Mouse (Mus musculus): Measurements from ENCODE around the gene Man1a.

The Man1a gene

GRCm38 (mm10) chr10:54013143-54013791 lies 63.1 kb downstream of the Man1a start:
- DNase-seq = no peak

GRCm38 (mm10) chr10:54009154-54009553 lies 67.3 kb downstream of the Man1a start:
- peak; percentile 8 to 37 for DNase-seq

- DNase-seq = no peak
Observed at GRCm38 (mm10) chr10:54006868-54007267, 69.5 kb downstream of the Man1a start.

DNA sequence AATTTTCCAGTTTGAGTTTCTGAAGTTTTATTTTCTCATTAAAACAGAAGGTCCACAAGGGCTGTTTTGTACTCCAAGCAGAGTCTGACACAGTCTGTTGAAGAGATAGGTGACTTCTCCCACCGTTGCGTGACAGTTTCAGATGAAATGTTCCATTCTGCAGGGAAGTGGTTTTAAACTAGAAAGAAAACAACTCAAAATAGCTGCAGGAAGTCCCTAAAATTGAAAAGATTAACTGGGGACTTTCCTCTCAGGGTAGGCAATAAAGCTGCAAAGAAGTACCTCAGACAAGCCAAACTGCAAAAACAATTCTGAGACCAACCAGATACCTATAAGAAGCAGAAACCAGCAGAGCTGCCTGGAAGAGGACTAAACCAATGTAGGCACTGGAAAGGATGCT lies 70.6 kb downstream of the Man1a start:
- DNase-seq = no peak

DNA sequence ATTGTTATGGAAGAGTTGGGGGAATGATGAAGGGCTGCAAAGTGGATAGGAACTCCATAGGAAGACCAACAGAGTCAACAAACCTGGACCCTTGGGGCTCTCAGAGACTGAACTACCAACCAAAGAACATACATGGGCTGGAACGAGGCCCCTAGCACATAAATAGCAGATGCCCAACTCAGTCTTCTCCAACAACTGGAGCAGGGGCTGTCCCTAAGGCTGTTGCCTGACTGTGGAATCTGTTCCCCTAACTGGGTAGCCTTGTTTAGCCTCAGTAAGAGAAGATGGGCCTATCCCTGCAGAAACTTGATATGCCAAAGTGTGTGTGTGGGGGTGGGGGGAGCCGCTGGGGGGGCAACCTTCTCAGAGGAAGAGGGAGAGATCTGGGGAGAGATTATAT lies 73.5 kb downstream of the Man1a start:
- no peak for DNase-seq

DNA sequence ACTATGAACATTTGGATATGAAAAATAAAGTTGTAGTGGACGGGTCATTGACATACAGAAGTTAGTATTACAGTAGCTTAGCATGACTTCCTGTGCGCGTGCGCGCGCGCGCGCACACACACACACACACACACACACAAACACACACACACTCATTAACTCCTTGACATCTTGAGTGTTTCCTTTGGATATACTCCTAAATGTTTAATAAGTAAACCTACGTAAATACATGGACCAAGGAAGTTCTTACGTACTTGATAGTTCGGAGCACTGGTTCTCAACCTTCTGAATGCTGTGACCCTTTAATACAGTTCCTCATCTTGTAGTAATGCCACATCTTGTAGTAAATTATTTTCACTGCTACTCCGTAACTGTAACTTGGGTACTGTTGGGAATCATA lies 79.1 kb downstream of the Man1a start:
- DNase-seq = no peak

- DNase-seq = no peak
Observed at GRCm38 (mm10) chr10:53996216-53996615, 80.2 kb downstream of the Man1a start.

- DNase-seq = no peak
Observed at GRCm38 (mm10) chr10:53994591-53994990, 81.8 kb downstream of the Man1a start.

- DNase-seq = no peak
Observed at GRCm38 (mm10) chr10:53990434-53990833, 86.0 kb downstream of the Man1a start.

GRCm38 (mm10) chr10:53984894-53985293 lies 91.5 kb downstream of the Man1a start:
- DNase-seq = no peak

- DNase-seq = no peak
Observed at GRCm38 (mm10) chr10:53984086-53984485, 92.3 kb downstream of the Man1a start.

- no peak for DNase-seq
Observed at GRCm38 (mm10) chr10:53978647-53979046, 97.8 kb downstream of the Man1a start.

GRCm38 (mm10) chr10:53974180-53974579 lies 102.2 kb downstream of the Man1a start:
- no peak for DNase-seq

DNA sequence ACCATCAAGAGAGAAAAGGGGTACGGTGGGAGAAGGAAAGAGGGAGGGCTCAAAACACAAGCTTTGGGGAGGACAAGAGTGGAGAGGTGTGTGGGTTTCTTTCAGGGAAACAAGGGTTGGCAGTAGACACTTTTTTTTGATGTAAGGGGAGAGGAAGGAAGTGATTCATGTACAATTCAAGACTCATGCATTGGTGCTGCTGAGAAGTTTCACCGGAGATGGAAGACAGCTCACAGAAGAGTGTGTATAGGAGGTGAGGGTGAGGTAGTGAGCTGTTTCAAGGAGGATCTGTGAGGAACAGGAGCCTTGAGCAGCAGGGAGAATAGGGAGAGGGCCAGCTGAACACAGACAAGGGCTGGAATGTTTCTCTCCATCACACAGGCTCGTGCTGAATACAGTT lies 116.7 kb downstream of the Man1a start:
- no peak for DNase-seq

- DNase-seq = no peak
Observed at GRCm38 (mm10) chr10:53941597-53941996, 134.8 kb downstream of the Man1a start.

GRCm38 (mm10) chr10:53938199-53938598 lies 138.2 kb downstream of the Man1a start:
- DNase-seq = no peak

DNA sequence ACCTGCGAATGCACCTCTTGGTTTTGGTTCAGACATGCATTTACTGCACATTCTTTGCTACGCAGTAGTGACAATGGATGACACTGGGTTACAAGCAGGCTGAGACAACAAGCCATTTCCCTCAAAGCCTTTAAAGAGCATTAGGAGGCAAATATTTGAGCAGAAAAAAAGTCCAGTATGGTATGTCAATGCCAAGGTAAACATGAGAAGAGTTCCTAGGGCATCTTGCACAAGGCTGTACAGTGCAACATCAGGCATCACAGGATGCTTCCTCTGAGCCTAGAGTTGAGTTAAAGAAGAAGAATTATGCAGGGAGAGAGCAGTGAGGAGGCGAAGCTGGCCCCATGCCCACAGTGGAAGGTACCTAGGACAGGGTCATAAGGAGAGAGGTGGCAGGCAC lies 140.3 kb downstream of the Man1a start:
- DNase-seq = no peak

DNA sequence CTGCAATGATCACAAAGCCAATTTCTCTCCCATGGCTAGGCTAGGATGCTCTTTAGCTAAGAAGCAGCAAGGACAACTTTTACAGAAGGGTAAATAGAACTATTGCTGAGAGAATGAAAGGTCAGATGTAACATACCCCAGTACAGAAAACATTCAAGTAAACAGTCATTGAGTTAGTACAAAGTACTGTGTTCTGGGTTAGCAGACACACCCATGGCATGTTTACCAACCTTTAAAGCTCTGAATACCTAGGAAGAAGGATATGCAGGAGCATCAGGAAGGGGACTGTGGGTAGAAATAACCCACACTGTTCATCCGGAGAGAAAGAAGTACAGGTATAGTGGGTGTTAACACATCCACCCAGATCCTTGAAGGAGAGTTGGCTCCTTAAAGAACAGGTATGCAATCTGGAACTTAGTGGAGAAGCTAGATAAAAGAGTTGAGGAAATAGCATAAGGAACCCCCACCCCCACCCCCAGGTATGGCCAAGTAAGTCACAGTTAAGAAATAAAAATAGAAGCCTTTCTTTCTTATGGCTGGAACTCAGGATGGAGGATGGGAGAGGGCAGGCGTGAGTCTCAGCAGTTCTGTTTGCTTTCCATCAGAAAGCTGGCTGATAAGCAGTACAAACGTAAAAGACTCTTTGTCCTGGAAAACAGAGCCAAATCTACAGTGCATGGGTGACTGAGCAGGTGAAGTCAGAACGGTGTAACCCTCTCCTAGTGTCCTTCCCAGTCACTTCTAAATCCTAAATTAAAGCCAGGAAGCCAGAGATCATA lies 146.5 kb downstream of the Man1a start:
- DNase-seq = no peak

- no peak for DNase-seq
Observed at GRCm38 (mm10) chr10:53927904-53928303, 148.5 kb downstream of the Man1a start.

DNA sequence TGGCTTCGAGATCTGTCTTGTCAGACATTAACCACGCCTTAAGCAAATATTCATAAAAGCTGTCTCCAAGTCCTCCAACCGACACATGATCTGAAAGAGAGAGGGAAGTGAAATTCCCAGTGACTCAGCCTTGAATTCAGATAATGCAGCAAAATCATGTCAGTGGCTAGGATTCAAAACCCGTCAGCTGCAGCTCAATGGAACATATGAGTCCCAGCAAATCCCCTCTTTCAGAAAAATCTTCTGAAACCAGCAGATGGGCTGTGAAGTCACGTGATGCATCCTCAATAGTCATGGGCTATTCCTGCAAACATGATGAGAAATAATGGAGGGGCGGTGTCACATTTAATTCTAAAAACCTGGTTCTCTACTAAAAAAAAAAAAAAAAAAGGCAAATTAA lies 151.0 kb downstream of the Man1a start:
- DNase-seq = no peak

- DNase-seq = no peak
Observed at GRCm38 (mm10) chr10:53922236-53922635, 154.2 kb downstream of the Man1a start.

DNA sequence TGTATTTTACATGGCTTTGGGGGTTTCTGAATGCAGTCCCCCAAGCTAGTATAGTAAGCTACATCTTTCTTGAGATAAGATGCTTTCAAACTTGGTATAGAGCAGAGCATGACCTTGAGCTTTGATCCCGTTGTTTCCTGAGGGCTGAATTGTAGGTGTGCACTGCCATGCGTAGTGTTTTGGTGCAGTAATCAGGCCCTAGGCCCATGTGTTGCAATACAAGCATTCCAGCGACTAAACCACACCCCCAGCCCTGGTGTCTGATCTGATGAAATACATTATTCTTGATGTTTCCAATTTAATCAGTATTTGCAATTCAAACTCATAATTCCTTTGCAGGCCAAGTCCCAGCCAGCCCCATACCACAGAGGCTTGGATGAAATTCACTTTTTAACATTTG lies 158.9 kb downstream of the Man1a start:
- no peak for DNase-seq

GRCm38 (mm10) chr10:53915719-53916118 lies 160.7 kb downstream of the Man1a start:
- DNase-seq = no peak

- no peak for DNase-seq
Observed at GRCm38 (mm10) chr10:53914974-53915609, 161.3 kb downstream of the Man1a start.

Measured in thymus, adult 18-20 months (tissue).